Mouse (Mus musculus) ES-E14 (cell line): ENCODE data around the gene Ptpn20.

ENCODE experiments used
- CHD2 ChIP-seq: IDR thresholded peaks from 2 replicates; pipeline ENCODE4 v1.6.1; 2014; ENCODE audit warnings: mild to moderate bottlenecking, low read depth, low read length, inconsistent platforms
- HCFC1 ChIP-seq: IDR thresholded peaks from 2 replicates; pipeline ENCODE4 v1.6.1; 2012; ENCODE audit warnings: low read length, inconsistent platforms, borderline replicate concordance; ENCODE audit not compliant: insufficient read depth
- MAFK ChIP-seq: IDR thresholded peaks from 2 replicates; pipeline ENCODE4 v1.6.1; 2014; ENCODE audit warnings: mild to moderate bottlenecking, low read depth, low read length, inconsistent platforms; ENCODE audit not compliant: insufficient read depth
- ZC3H11A ChIP-seq: IDR thresholded peaks from 2 replicates; pipeline ENCODE4 v1.6.1; 2012; ENCODE audit warnings: low read depth, mild to moderate bottlenecking, inconsistent platforms, low read length, borderline replicate concordance
- ZNF384 ChIP-seq: IDR thresholded peaks from 2 replicates; pipeline ENCODE4 v1.6.1; 2012; ENCODE audit warnings: low read depth, low read length, inconsistent platforms

- TF ChIP-seq CHD2: no peak
- no peak for TF ChIP-seq MAFK
- TF ChIP-seq ZNF384: no peak
- no peak for TF ChIP-seq ZC3H11A
- TF ChIP-seq HCFC1: no peak
Observed at GRCm38 (mm10) chr14:33639357-33639756, 50.4 kb downstream of the Ptpn20 start.
